Mouse (Mus musculus) small intestine, adult 2 months (tissue): ENCODE measurements around the gene Stt3b.

Source experiments
- CTCF ChIP-seq: fragments of 200-500 bp; IDR thresholded peaks from 2 replicates; pipeline ENCODE4 v1.5.1; 2012; ENCODE audit warnings: low read depth, mild to moderate bottlenecking, control low read depth, inconsistent platforms, low read length, moderate library complexity, mixed read lengths; ENCODE audit not compliant: insufficient replicate concordance, insufficient read length; ENCODE audit errors: extremely low read depth
- POLR2A ChIP-seq: fragments of 200-500 bp; IDR thresholded peaks from 2 replicates; pipeline ENCODE4 v1.6.1; 2012; ENCODE audit warnings: low read depth, mild to moderate bottlenecking, control low read depth, inconsistent platforms, low read length, moderate library complexity

GRCm38 (mm10) chr9:115323572-115323971 lies 13.4 kb upstream of the Stt3b start:
- TF ChIP-seq POLR2A: no peak
- no peak for TF ChIP-seq CTCF
